In the genomic region with DNA sequence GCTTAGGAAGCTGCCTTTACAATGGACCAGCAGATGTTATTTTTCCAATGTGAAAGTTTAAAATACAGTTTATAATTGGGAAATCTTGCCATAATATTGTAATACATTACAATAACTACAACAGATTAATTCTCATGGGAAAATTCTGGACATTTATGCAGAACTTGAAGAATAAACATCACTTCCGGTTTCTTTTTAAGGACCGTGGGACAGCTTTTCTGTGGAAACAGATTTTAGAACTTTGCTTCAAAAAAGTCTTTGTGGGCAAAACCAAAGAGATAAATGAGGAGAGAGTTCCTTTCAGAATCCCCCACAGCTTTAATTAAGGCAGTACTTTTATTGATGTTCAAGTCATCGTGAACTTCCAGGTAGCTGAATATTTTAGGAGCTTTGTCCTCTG, we compare ENCODE assay signal across 29 mouse cellular contexts. TPM values are rescaled to one million over a fixed set of nuclear protein-coding genes. Genes with fewer than 3 reads are reported as not detected.
DNase-seq lines count a peak whose midpoint lies in the region; ATAC-seq and TF ChIP-seq lines count a peak whose summit lies in the region.
"Had no signal": no experiment of that assay in that cellular context is flagged by ENCODE, and none has a peak within 500 bp of the region (broad histone marks: within the 10 kb centered on the region; RNA-seq: fewer than 3 reads in every experiment).

No protein-coding gene starts in this region.

- H3K27ac ChIP-seq in intestine, embryonic 15.5 days, result peak overlapping the region; percentile 29; the same call in 1 of the 2 replicates
- no peak overlapping the region for H3K27ac ChIP-seq in intestine, embryonic 16.5 days (ENCODE audit: low read length)
- no peak overlapping the region for H3K27ac ChIP-seq in midbrain, embryonic 11.5 days (ENCODE audit: low read depth, low read length)
- no peak overlapping the region for H3K27ac ChIP-seq in midbrain, postnatal 0 days (ENCODE audit: low read depth, low read length)
- H3K27ac ChIP-seq in CH12.LX (ENCODE audit: insufficient read depth, low read depth), result no peak overlapping the region; the same call in 1 of the 2 replicates
- H3K27ac ChIP-seq: embryonic facial prominence, embryonic 13.5 days; embryonic facial prominence, embryonic 15.5 days; forebrain, embryonic 10.5 days; forebrain, embryonic 12.5 days had no signal

- H3K9ac ChIP-seq in intestine, embryonic 15.5 days, result no peak overlapping the region
- no peak overlapping the region for H3K9ac ChIP-seq in intestine, embryonic 16.5 days (ENCODE audit: low read depth, low read length)
- no peak overlapping the region for H3K9ac ChIP-seq in midbrain, embryonic 11.5 days (ENCODE audit: low read length)
- no peak overlapping the region for H3K9ac ChIP-seq in midbrain, postnatal 0 days (replicated peaks; ENCODE audit: low read length, poor library complexity, severe bottlenecking)
- H3K9ac ChIP-seq in CH12.LX (ENCODE audit: insufficient read depth, low read depth), result peak overlapping the region; percentile 48; the same call in 1 of the 2 replicates
- H3K9ac ChIP-seq: embryonic facial prominence, embryonic 13.5 days; embryonic facial prominence, embryonic 15.5 days; forebrain, embryonic 12.5 days had no signal

- no peak for ATAC-seq in intestine, embryonic 15.5 days
- ATAC-seq in intestine, embryonic 16.5 days, result no peak
- ATAC-seq in midbrain, embryonic 11.5 days (ENCODE audit: low FRiP score), result no peak
- no peak for ATAC-seq in midbrain, postnatal 0 days (ENCODE audit: low FRiP score)
- ATAC-seq: activated CD4-positive, CD25-positive, alpha-beta regulatory T cell, adult 4 months; CD4-positive, CD25-positive, alpha-beta regulatory T cell, adult 4 months; forebrain, embryonic 14.5 days; forebrain, embryonic 16.5 days; Patski had no signal

- no peak; the same call in 1 of the 2 replicates for TF ChIP-seq RAD21 in CH12.LX (IDR thresholded peaks at IDR 0.05; ENCODE audit: low read depth, low read length)

- 51% methylated on average over 3 of the region's 3 CpGs for WGBS in intestine, embryonic 15.5 days
- 57% methylated on average over 3 of the region's 3 CpGs for WGBS in intestine, embryonic 16.5 days
- 85% methylated on average over 3 of the region's 3 CpGs for WGBS in midbrain, embryonic 11.5 days
- 66% methylated on average over 3 of the region's 3 CpGs for WGBS in midbrain, postnatal 0 days

- no peak for TF ChIP-seq CTCF in midbrain, postnatal 0 days (IDR thresholded peaks at IDR 0.05)
- no peak for TF ChIP-seq CTCF in CH12.LX (conservative IDR thresholded peaks at IDR 0.05 in 1 of 2, IDR thresholded peaks at IDR 0.05 in 1 of 2; ENCODE audit: low read depth in 2 of 2, low read length in 2 of 2)

- DNase-seq in midbrain, embryonic 11.5 days (ENCODE audit: low spot score, missing footprints), result peak; percentile 10
- DNase-seq in midbrain, postnatal 0 days (ENCODE audit: low spot score), result no peak
- DNase-seq in CH12.LX (ENCODE audit: extremely low read depth) (peak; percentile 42), MN1 (ENCODE audit: low spot score) (no peak)
- DNase-seq: adrenal gland, adult 8-10 months; adrenal gland, postnatal 14 days; adrenal gland, postnatal 36 days; B cell, adult 2 months; cerebellum, adult 11 months; cerebellum, adult 18-20 months; cerebellum, adult 8-10 months; cerebellum, adult 9-11 months; cerebellum, postnatal 14 days; cerebellum, postnatal 36 days; embryo, embryonic 11 days had no signal

- H3K27me3 ChIP-seq in intestine, embryonic 15.5 days (replicated peaks), result no peaks in the 10 kb centered on the region
- H3K27me3 ChIP-seq in intestine, embryonic 16.5 days (replicated peaks; ENCODE audit: control insufficient read depth, insufficient read depth, low read length), result no peaks in the 10 kb centered on the region
- H3K27me3 ChIP-seq in midbrain, embryonic 11.5 days (ENCODE audit: control insufficient read depth, insufficient read depth, low read length), result no peaks in the 10 kb centered on the region
- no peaks in the 10 kb centered on the region for H3K27me3 ChIP-seq in midbrain, postnatal 0 days (ENCODE audit: insufficient read depth, low read length)
- H3K27me3 ChIP-seq in CH12.LX (replicated peaks), result no peaks in the 10 kb centered on the region
- H3K27me3 ChIP-seq: embryonic facial prominence, embryonic 15.5 days; Patski had no signal

- H3K4me2 ChIP-seq in intestine, embryonic 15.5 days (replicated peaks), result no peak overlapping the region
- no peak overlapping the region for H3K4me2 ChIP-seq in intestine, embryonic 16.5 days (ENCODE audit: low read depth, low read length)
- no peak overlapping the region for H3K4me2 ChIP-seq in midbrain, embryonic 11.5 days
- no peak overlapping the region for H3K4me2 ChIP-seq in midbrain, postnatal 0 days (ENCODE audit: low read depth, low read length, poor library complexity, severe bottlenecking)
- H3K4me2 ChIP-seq in CH12.LX (ENCODE audit: insufficient read depth, low read depth, poor library complexity, severe bottlenecking), result peak overlapping the region; percentile 84
- H3K4me2 ChIP-seq: embryonic facial prominence, embryonic 13.5 days; embryonic facial prominence, embryonic 15.5 days; forebrain, embryonic 12.5 days had no signal

- 0 out of 2 replicates have a peak, but pooled peaks cover under 1% of the 10 kb centered on the region for H3K4me1 ChIP-seq in intestine, embryonic 15.5 days (replicated peaks)
- H3K4me1 ChIP-seq in intestine, embryonic 16.5 days (ENCODE audit: control insufficient read depth, insufficient read depth, low read length), result peaks cover 12% of the 10 kb centered on the region; the same call in 1 of the 2 replicates
- no peaks in the 10 kb centered on the region for H3K4me1 ChIP-seq in midbrain, embryonic 11.5 days (ENCODE audit: control insufficient read depth, insufficient read depth, low read length)
- H3K4me1 ChIP-seq in midbrain, postnatal 0 days (ENCODE audit: insufficient read depth, low read length), result 0 out of 2 replicates have a peak, but pooled peaks cover under 1% of the 10 kb centered on the region
- peaks cover 8 to 48% of the 10 kb centered on the region in 2 experiments for H3K4me1 ChIP-seq in CH12.LX (ENCODE audit: control insufficient read depth in 1 of 2, insufficient read depth in 2 of 2)

- no peak for TF ChIP-seq POLR2A in CH12.LX (IDR thresholded peaks at IDR 0.05; ENCODE audit: low read depth, low read length)

- no peaks in the 10 kb centered on the region for H3K36me3 ChIP-seq in intestine, embryonic 15.5 days
- H3K36me3 ChIP-seq in intestine, embryonic 16.5 days (ENCODE audit: control insufficient read depth, insufficient read depth, low read length), result no peaks in the 10 kb centered on the region
- no peaks in the 10 kb centered on the region for H3K36me3 ChIP-seq in midbrain, embryonic 11.5 days (ENCODE audit: control insufficient read depth, insufficient read depth, low read length)
- H3K36me3 ChIP-seq in midbrain, postnatal 0 days (ENCODE audit: insufficient read depth, low read length), result no peaks in the 10 kb centered on the region
- no peaks in the 10 kb centered on the region for H3K36me3 ChIP-seq in CH12.LX (replicated peaks in 1 of 2; ENCODE audit: control insufficient read depth in 1 of 2, insufficient read depth in 1 of 2, low read length in 1 of 2)
- H3K36me3 ChIP-seq: embryonic facial prominence, embryonic 13.5 days; embryonic facial prominence, embryonic 15.5 days; forebrain, embryonic 10.5 days; forebrain, embryonic 12.5 days had no signal

- H3K4me3 ChIP-seq in intestine, embryonic 15.5 days (replicated peaks), result no peak overlapping the region
- H3K4me3 ChIP-seq in intestine, embryonic 16.5 days (ENCODE audit: low read length), result no peak overlapping the region
- H3K4me3 ChIP-seq in midbrain, embryonic 11.5 days (ENCODE audit: low read depth, low read length), result no peak overlapping the region
- H3K4me3 ChIP-seq in midbrain, postnatal 0 days (ENCODE audit: low read depth, low read length), result no peak overlapping the region
- H3K4me3 ChIP-seq in CH12.LX (replicated peaks in 1 of 3; ENCODE audit: low read depth in 2 of 3, low read length in 2 of 3, poor library complexity in 1 of 3), result peak overlapping the region in 1 of 3 experiments; percentile 27
- H3K4me3 ChIP-seq: embryonic facial prominence, embryonic 13.5 days; embryonic facial prominence, embryonic 15.5 days; erythroblast, embryonic 14.5 days; forebrain, embryonic 10.5 days; forebrain, embryonic 12.5 days had no signal

- H3K9me3 ChIP-seq in intestine, embryonic 15.5 days, result no peaks in the 10 kb centered on the region
- H3K9me3 ChIP-seq in intestine, embryonic 16.5 days (ENCODE audit: control insufficient read depth, low read length), result no peaks in the 10 kb centered on the region
- H3K9me3 ChIP-seq in midbrain, embryonic 11.5 days (ENCODE audit: control insufficient read depth, low read length), result no peaks in the 10 kb centered on the region
- H3K9me3 ChIP-seq in midbrain, postnatal 0 days (ENCODE audit: low read length), result no peaks in the 10 kb centered on the region
- no peaks in the 10 kb centered on the region for H3K9me3 ChIP-seq in CH12.LX (replicated peaks; ENCODE audit: low read length)
- H3K9me3 ChIP-seq: embryonic facial prominence, embryonic 13.5 days; embryonic facial prominence, embryonic 15.5 days; forebrain, embryonic 10.5 days; forebrain, embryonic 12.5 days had no signal

- no peaks in the 10 kb centered on the region for H3K79me2 ChIP-seq in CH12.LX (replicated peaks; ENCODE audit: control insufficient read depth, extremely low read depth, insufficient read depth, poor library complexity, severe bottlenecking)

- in situ Hi-C loops in CH12.LX (cut with MboI; ENCODE audit: low pct_ligation_motif_present, low pct_unique_long_range_greater_than_20kb, low sequenced_read_pairs), result no loop called here

- dilution Hi-C loops in CH12.LX (cut with MboI; ENCODE audit: extremely low pct_ligation_motif_present, extremely low pct_unique_long_range_greater_than_20kb, low sequenced_read_pairs), result no loop called here

- peak; percentile 53 for TF ChIP-seq EP300 in CH12.LX (IDR thresholded peaks at IDR 0.05; ENCODE audit: low read length)

TF ChIP-seq in CH12.LX, 34 proteins besides CTCF, POLR2A, EP300 and RAD21 (continues in another document):
- TF ChIP-seq RCOR1 (conservative IDR thresholded peaks at IDR 0.05; ENCODE audit: low read depth, low read length) (peak; percentile 75), CHD2 (IDR thresholded peaks at IDR 0.05; ENCODE audit: low read length) (no peak), JUND (conservative IDR thresholded peaks at IDR 0.05; ENCODE audit: low read depth, low read length) (no peak), TBP (conservative IDR thresholded peaks at IDR 0.05; ENCODE audit: low read depth, low read length) (peak; percentile 66; the same call in 1 of the 2 replicates)

RNA-seq across cellular contexts. Expression of a gene that starts 5.1 kb away (rescaled TPM):
- polyA plus RNA-seq in intestine, embryonic 15.5 days (2015; fragmentation: Nextera tagmentation; extraction: Ambion mirVana), result 26.9 and 29.0 TPM in 2 replicates
- 37.9 and 43.5 TPM in 2 replicates for polyA plus RNA-seq in intestine, embryonic 16.5 days (2015; fragmentation: Nextera tagmentation; extraction: Ambion mirVana)
- polyA plus RNA-seq in midbrain, embryonic 11.5 days (2014; fragmentation: Nextera tagmentation; extraction: Ambion mirVana), result 0.27 and 0.34 TPM in 2 replicates
- total RNA-seq in midbrain, postnatal 0 days (2014; rRNA removed), result 1.9 and 2.5 TPM in 2 replicates
- polyA plus RNA-seq in midbrain, postnatal 0 days (2015; fragmentation: Nextera tagmentation; extraction: Ambion mirVana), result 2.0 and 2.4 TPM in 2 replicates
- total RNA-seq in CH12.LX (2012; rRNA removed) (11.8 and 15.1 TPM in 2 replicates), CH12.LX (2014; rRNA removed) (24.5 and 26.3 TPM in 2 replicates)
- 18.3 and 22.4 TPM in 2 replicates for polyA plus RNA-seq in CH12.LX (2012; ENCODE audit: insufficient read length, low read depth)
- total RNA-seq: common myeloid progenitor, adult 5-6 weeks; MEL had no signal
- polyA plus RNA-seq: erythroblast, embryonic 14.5 days had no signal

Comparison
In these comparisons a context has a peak if more than half of its experiments do, and no peak if none do; other contexts are left out.
1. DNase-seq: peak in midbrain, embryonic 11.5 days (single experiment) and CH12.LX (single experiment); none in midbrain, postnatal 0 days (single experiment) and MN1 (single experiment).